Mouse (Mus musculus) c-Kit-positive CD71-positive TER-119-positive erythroid progenitor cells, embryonic 14.5 days (primary cell): ENCODE results near the gene Cst8.
"Not testable (repeated sequence)": the region's sequence is repeated elsewhere in the genome, so short reads cannot be mapped to it uniquely, and the experiment has no call there.

ENCODE experiments used
- DNase-seq: peaks from one replicate; pipeline ENCODE4 v3.0.0-alpha.2; 2013; ENCODE audit warnings: low spot score

Cst8 gene

DNA sequence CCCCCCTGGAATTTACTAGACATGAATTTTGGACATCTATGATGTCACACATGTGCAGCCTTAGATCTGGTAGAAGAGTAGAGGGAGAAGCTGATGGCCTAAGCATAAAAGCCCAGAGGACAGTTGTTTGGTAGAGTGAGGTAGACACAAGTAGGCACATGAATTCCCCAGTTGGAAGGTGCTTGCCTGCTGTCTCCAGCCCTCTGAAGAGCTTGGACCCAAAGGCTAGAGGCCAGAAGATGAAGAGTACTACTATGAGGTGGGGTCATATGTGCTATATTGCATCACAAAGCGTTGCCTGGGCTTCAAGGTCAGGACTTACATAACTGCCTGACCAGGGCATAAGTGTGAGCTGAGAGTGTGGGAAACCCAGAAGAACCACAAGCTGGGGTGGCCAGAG, at the start of gene Cst8:
Gene Cst8 (plus strand): TSS at position 301 of the 400 bp plus-strand sequence.
- no peak for DNase-seq

DNA sequence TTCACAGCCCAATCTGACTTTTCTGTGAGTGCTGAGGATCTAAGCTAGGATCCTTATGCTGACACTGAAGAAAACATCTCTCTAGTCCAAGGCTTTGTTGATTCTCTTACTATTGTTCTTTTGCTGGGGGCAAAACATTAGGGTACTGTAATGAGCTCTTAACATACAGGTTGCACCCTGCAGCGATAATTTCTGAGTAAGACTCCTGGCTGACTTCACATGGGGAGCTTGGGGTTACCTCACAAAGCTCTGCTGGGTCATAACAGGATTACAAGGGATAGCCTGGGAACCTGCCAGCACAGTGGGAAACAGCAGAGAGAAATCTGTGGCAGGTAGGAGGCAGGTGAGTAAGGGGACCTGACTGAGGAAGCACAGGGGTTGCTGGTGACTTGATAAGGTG, 48.5 kb upstream of the Cst8 start, which contains the start of gene Cstl1:
Gene Cstl1 (plus strand): TSS at position 301 of the 400 bp plus-strand sequence.
- DNase-seq: no peak

DNA sequence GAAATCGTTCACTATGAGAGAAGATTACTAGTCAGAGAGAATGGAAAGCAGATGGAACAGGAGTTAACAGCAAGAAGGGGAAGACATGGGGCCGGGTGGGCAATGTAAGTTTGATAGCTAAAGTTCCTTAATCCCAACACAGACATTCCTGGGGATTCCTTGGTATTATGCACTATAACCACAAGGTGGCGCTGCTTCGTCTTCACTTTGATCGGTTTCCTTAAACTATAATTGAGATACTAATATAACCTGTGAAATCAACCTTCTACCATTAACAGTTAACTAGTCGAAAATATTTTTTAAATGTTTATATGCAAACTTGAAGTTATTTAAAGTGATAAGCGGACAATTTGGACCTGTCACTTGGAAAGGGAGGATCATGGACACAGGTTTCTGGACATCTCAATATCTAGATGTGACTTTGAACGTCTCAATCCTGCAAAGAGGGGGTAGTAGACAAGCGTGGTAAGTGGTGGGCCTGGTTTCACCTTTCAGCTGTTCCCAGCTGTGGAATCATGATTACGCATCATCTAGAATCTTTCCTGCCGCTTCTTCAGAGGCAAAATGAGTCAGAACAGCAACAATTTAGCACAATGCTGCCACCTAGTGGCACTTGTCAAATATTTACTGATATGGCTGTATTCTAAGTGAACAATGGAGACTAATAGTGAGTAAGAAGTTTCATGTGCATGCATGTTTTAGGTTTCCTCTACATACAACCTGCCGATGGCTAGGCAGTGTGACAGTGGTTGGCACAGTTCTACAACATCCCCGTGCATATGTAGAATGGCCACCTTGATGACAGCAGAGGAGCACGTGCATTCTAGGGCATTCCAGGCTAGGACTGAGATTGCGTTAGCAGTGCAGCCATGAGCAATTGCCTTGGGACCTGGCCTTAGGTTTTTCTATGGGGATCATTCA, 46.4 kb upstream of the Cst8 start:
- DNase-seq: peak; percentile 81

GRCm38 (mm10) chr2:148754310-148754846, 44.2 kb upstream of the Cst8 start:
- no peak for DNase-seq

GRCm38 (mm10) chr2:148763648-148764388, 34.8 kb upstream of the Cst8 start:
- no peak for DNase-seq

DNA sequence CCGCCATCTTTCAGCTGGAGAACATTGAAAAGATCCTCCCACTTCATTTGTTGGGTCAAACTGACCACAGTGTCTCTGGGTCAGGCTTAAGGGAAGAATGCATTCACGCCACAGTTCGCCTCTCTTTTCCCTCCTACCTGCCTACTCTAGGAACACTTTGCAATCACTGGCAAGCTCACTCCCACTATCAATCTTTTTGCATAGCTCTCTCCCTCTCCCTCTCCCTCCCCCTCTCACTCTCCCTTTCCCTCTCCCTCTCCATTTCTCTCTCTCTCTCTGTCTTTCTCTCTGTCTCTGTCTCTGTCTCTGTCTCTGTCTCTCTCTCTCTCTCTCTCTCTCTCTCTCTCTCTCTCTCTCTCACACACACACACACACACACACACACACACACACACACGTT, 27.2 kb upstream of the Cst8 start, which contains the start of gene Cst11:
Gene Cst11 (minus strand): TSS at position 101 of the 400 bp plus-strand sequence.
- DNase-seq: not testable (repeated sequence)

DNA sequence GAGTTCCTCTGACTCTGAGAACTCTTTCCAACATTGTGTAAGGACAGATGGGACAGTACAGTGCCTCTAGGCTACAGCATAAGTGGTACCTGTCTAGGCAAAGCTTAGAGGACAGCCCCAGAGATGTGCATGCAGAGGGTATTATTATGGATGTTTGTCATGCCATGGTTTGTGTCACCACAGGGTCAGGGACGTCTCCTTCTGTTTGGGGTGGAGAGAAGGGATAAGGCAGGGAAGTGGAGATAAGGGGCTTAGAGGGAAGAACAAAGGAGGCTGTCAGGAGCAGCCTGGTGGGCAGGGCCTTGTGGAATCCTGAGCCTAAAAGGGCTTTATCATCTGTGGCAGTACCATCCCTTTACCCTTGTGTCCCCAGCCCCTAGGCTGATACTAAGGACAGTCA, 16.9 kb upstream of the Cst8 start, which contains the start of gene 8030411F24Rik:
Gene 8030411F24Rik (plus strand): TSS at position 301 of the 400 bp plus-strand sequence.
- DNase-seq: no peak

DNA sequence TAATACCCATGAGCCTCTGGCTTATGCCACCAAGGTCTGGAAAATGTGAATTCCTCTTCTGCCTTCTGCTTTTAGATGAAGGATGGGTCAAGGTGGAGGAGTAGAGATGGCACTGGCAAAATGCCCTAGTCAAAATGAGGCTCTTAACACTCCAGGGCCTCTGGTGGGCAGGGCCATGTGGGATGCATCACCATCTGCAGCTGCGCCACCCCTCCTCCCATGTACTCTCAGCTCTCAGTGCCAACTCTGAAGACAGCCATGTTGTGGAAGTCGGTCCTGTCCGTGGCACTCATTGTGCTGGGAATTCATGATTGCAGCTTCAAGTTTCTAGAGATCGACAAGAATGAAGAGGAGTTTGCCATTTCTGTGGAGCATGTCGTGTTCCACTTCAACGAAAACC, 9.4 kb upstream of the Cst8 start, which contains the start of gene Cst12:
Gene Cst12 (plus strand): TSS at position 220 of the 400 bp plus-strand sequence.
- no peak for DNase-seq

DNA sequence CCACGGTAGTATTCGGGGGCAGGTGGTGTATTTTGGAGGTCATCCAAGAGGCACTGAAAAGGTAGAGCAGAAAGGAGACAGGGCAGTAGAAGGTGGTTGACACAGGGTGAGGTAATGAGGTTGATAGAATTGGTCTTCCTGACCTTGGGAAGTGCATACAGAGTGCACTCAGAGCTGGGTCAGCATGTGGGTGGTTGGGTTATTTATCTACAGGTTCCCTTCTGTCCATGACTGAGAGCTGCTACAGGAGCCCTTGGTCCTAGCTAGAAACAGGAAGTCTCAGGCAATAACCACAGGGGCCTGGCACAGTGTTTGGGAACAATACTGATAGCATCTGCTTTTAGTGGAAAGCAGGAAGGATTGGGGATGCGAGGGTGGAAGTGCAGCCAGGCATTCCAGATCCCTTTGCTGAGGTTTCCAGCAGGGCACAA, 2.9 kb downstream of the Cst8 start:
- no peak for DNase-seq

DNA sequence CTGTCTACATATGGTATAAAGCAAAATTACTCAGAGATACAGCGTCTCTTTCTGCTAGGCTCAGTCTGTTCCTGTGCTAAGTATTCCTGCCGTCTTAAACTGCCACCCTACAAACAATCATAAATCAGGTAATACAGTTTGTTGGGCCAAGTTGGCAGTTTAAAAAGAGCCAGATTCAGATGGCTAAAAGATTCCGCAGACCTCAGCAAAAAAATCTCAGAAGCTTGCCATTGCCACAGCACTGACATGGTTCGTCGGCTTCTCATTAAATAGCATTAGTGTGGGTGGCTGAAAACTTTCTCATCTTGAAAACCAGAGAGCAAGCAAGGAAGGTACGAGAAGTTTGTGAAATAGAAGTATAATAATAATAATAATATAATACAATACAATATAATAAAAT, 8.1 kb downstream of the Cst8 start:
- no peak for DNase-seq

DNA sequence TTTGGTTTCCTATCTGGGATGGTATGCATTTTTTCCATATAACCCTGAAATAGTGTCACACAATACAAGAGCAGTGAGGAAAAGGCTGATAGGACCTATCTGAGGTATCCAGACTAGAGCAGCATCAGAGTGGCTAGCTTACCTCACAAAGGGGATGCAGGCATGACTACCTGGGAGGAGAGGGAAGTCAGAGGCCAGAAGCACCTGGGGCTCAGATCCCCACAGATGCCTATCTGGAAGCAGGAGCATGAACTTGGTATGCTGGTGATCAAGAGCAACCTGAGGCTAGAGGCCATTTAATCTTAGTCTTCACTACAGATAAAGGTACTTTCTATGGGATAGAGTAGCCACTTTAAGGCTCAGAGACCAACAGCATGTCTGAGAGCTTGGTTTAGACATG, 21.3 kb downstream of the Cst8 start, which contains the start of gene Cst13:
Gene Cst13 (plus strand): TSS at position 173 of the 400 bp plus-strand sequence.
- no peak for DNase-seq

GRCm38 (mm10) chr2:148825986-148826385, 27.4 kb downstream of the Cst8 start:
- DNase-seq: no peak

DNA sequence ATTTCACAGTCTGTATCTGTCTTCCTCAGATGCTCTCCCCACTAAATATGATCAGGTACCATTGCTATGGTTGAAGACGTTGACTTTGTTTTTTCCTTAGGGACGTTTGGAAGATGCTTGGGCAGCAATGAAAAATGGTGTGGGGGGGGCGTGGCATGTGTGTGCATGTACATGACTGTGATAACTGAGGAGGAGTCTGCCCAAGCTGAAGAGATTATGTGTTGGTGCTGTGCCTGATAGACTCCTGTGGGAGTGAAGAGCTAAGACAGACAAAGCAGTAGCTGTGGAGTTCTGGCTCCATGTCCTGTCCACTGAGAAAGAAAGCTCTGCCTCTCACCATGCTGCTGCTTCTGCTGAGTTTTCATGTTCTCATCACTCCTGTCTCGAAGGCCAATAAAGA, 36.3 kb downstream of the Cst8 start, which contains the start of gene Cst9:
Gene Cst9 (plus strand): TSS at position 236 of the 400 bp plus-strand sequence.
- DNase-seq: no peak

GRCm38 (mm10) chr2:148838075-148838777, 39.6 kb downstream of the Cst8 start:
- DNase-seq: no peak

DNA sequence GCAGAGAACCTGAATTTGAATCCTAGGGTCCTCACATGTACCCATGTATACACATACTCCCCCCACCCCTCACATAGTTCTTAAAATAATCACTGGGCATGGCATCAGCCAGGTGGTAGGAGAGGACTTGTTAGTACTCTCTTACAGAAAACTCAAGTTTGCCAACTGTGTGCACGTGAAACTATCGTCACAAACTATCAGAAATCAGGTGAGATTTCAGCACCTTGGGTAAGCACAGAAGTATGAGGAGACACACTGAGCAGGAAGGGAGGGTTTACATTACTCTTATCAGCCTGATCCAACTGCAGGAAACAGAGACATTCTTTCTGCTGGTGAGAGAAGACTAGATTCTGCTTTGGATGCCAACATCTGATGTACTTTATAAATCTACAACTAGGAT, 40.6 kb downstream of the Cst8 start:
- no peak for DNase-seq

- DNase-seq: peak; percentile 55
Observed at GRCm38 (mm10) chr2:148851116-148851906, 52.7 kb downstream of the Cst8 start.
